Mouse (Mus musculus): ENCODE results near the gene Fam19a1.

The Fam19a1 gene

DNA sequence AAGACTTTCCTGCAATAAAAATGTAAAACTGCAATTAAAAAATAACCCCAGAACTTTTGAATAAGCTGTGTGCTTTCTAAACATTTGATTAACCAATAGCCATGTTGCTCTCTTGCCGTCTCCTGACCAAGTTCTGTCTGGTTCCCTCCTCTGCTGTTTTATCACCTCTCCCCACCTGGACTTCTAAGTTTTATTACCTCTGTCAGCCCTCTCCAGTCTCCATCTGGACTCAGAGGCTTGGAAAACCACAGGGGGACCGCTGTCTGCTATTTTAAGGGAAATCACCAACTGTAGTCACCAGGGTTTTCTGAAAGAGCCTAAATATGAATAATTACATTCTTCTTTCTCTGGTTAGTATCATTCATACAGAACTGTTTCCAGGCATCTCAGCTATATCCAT is 322.6 kb downstream of the Fam19a1 start:
- in situ Hi-C loops (cut with MseI, MboI), result no loop called here

DNA sequence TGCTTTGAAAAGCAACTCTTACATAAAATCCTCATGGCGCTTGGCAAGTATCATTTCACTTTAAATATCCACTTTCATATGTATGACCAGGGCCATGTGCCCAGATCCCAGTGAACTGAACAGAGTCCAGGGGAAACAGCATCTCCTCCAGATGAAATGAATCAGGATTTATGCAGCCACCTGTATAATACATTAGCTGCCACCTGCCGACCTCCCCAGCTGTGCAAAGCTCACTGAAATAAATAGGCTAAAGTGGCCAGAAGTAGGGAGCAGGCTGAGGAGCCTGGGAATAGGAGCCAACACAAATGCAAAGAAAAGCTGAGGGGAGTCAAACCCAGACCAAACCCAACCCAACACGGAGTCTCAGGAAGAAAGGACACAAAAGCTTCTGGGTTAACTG is 324.9 kb downstream of the Fam19a1 start:
- in situ Hi-C loops (cut with MseI, MboI), result no loop called here

DNA sequence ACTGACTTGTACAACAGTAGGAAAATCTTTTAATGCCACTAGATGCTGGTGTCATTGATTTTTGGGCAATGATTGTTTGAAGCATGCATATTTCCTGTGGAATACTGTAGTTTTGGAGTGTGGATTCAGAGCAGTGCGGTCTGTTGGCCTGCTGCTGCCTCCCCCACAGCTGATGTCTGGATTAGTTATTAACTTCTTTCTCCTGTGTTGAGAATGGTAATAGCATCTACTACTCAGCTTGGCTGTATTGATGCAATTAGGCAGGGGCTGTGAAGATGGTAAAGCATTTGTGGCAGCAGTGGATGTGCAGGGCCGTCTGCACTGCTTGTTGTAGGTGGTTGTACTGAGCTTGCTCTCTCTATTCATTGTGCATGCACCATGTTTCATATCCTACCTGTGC is 326.5 kb downstream of the Fam19a1 start:
- in situ Hi-C loops (cut with MseI, MboI), result no loop called here

DNA sequence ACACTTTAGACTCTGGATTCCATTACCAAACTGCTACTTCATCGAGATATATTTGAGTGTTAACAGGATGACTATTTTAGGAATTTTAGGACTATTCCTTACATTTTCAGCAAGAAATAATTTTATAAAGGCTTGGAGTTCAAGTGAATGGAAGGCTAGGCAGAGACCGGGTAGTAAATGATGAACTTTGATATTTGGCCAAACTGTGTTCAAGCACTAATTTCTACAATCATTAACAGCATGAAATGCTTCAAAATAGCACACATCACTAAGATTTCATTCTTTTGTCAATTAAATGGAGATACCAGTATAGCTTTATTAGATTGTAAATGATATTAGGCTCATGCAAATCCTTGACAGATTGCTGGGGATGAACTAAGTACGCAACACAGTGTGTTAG is 329.0 kb downstream of the Fam19a1 start:
- in situ Hi-C loops (cut with MseI, MboI), result no loop called here

DNA sequence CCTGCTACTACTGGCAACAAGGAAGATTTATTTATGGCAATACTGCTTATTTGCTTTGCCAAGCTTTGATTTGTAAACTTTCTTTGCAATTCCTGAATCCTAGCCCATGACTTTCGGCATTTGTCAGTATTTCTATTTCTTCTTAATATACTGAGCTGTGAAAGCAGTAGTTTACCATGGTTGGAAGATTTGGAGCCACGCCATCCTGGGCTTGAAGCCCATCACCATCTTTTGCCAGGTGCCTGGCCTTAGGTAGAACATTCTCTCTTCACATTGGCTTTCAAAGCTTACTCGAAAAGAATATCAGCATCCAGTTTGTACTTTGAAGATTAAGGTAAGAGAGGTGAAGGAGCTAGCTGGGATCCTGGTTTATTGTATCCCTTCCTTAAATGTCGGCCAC is 334.5 kb downstream of the Fam19a1 start:
- in situ Hi-C loops (cut with MseI, MboI), result no loop called here

DNA sequence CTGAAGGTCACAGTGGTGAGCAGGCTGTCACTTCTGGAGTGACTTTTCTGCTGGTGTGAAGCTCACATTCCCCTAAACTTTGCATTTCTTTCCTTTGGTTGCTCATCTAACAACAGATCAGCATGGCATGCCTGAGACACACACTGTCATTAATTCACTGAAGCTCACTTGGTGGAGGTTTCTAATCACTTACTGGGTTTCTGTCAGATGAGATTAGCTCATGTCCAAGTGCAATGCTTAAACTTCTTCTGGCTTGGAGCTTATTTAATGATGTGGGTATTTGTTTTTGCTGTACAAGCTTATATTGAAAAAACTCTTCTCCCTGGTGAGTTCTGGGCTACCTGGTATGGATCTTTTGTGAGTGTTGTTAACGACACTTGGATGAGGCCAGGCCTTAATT is 343.3 kb downstream of the Fam19a1 start:
- in situ Hi-C loops (cut with MseI, MboI), result no loop called here

DNA sequence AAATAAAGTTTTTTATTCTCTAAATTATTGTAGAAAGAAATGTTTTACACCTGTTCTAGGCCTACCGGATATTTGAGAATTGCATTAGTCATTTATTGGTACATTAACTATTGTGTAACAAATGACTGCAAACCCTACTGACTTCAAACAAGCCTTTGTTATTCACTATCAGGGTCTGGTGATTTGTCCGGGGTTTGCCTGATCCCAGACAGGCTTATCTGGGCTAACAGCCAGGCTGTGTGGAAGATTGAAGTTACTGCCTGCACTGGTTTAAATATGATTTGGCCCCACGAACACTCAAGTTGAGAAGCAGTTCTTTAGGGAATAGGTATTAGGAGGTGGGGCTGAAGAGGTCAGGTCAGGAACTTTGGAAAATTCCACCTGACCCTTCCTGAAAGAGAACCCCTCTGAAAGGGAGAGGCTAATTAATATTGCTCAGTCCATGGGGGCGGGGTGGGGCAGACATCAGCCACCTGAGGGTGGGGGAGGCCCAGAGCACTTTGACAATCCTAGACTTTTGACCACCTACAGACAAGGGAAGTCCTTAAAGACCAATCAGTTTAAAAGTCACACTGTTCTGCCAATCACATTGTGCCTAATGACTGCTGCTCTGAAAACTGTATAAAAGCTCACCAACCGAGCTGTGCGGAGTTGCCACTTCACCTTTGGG is 344.8 kb downstream of the Fam19a1 start:
- in situ Hi-C loops (cut with MseI, MboI), result no loop called here

DNA sequence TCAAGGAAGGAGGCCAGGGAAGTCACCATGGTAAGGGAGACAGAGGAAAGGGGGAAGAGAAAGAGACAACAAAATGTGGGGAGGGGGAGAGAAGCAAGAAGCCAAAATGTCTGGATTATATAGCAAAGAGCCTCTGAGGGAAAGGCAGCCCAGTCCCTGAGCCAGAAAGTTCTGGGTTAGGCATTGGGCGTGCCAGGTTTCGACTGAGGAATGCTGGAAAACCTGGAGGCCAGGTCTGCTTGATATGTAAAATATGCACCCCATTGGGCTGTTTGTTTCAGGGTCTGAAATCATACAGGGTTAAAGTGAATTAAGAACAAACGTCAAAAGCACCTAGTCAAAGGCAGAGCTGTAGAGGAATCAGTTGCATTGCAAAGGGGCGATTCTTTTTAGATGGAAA is 346.1 kb downstream of the Fam19a1 start:
- in situ Hi-C loops (cut with MseI, MboI), result no loop called here

DNA sequence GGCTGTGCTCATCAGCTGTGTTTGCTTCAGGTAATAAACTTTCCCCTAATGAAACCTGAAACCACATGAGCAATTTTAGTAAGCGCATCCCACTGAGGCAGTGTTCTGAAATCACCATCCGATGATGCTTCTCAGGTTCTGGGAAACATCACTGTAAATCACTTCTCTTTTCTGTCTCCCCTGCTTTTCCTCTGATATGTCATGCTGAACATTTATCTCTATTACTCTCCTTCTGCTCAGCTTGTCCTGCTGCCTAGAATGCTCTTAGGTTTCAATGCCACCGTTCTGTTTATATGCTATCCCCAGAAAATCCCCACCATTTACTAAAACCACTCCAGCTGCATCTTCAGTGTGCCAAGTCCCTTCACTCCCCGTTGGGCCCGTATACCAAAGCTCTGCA is 386.5 kb downstream of the Fam19a1 start:
- in situ Hi-C loops (cut with MseI, MboI), result no loop called here

DNA sequence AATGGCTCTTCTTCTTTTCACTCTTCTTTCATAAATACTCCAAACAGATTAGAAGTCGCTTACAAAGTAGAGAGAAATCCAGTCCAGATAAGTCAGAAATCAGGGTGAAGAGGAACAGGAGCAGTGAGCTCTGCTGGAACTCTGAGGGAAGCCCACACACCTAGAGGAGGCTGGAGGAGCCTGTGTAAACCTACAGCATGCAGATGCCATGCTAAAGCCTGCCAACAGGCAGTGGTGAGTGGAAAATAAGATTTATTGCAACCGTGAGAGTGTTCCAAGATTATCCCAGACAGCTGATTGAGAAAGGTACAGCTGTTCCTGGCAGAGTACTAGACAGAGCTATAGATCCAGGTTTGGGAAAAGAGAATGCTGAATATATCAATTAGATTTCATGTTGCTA is 428.6 kb downstream of the Fam19a1 start:
- in situ Hi-C loops (cut with MseI, MboI), result no loop called here

DNA sequence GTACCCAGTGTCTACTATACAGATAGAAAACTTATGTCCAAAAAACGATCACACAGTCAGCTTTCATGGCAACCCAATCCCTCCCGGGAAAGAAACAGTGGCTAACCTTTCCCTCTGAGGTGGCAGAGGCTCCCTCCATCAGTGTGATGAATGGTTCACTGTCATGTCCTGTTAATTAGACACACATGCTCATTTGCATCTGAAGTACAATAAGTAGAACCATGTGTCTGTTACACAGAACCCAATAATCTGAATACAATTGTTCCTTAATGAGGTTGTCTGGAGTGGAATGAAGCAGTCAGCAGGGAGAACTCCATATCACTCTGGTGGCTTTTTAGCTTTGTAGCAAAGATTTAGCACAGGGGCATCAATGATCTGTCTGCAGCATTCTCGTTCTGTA is 431.9 kb downstream of the Fam19a1 start:
- in situ Hi-C loops (cut with MseI, MboI), result no loop called here

DNA sequence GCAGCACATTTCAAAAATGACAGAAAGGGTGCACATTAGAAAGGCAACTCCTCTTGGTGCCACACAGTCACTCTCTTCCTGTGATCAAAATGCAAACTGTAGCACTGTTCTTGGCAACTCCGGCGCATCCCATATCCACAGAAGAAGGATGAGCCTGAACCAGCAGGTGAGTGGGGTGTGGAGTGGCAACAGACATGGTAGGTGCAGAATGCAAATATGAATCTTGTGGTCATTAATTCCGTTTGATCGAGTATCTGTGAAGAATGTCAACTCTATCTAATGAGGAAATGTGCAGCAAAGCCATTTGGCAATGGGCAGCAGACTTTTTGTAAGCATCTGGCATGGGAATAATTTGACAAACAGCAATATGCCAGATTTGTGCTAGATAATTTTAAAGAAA is 437.5 kb downstream of the Fam19a1 start:
- in situ Hi-C loops (cut with MseI, MboI), result no loop called here

DNA sequence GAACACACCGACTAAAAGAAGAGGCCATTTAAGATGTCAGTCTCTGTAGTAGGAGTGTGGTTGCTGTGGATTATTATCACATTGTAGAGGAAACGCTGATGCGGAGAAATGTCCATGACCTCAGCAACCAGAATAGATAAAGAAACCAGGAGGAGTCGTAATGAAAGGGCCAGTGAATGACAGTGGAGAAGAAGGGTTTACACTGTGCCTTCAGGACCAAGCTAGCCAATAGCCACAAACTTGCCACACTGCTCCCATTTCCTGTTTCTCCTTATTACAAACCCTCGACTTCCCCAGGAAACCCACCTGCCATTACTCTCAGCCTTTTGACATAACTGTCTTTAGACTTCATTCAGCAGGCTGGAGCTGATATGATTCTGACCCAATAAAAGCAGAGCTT is 465.7 kb downstream of the Fam19a1 start:
- in situ Hi-C loops (cut with MseI, MboI), result no loop called here

DNA sequence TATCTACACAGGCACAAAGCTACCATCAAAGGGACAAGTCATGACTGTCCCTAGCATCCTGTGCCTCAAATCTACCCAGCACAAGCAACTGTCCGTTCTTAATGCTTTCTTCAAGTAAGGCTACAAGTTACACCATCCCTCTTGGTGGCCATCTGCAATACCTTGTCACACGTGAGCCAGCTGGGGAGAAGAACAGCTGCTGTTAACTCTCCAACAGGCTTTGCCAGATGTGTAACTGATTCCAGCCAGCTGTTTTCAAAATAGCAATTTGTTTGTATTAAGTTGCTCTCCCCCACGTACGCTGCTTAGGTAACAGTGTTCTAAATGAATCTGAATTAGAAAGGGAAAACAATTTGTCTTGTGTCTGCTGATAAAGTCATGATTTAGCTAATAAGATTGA is 467.8 kb downstream of the Fam19a1 start:
- in situ Hi-C loops (cut with MseI, MboI), result no loop called here

DNA sequence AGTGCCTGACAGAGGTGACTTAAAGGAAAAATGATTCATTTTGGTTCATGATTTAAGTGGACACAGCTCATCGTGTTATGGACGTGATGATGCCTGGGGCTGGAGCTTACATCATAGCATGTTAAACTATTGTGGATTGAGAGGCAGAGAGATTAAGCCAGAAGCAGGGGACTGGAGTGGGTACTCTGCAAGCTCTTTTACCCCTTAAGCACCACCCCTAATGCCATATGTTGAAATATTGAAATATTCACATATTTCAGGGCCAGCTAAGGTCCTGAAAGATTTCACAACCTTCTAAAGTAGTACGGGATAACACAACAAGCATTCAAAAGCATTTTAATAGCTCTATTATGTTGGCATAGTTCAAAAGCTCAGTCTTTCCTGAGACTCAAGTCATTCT is 468.2 kb downstream of the Fam19a1 start:
- in situ Hi-C loops (cut with MseI, MboI), result no loop called here

DNA sequence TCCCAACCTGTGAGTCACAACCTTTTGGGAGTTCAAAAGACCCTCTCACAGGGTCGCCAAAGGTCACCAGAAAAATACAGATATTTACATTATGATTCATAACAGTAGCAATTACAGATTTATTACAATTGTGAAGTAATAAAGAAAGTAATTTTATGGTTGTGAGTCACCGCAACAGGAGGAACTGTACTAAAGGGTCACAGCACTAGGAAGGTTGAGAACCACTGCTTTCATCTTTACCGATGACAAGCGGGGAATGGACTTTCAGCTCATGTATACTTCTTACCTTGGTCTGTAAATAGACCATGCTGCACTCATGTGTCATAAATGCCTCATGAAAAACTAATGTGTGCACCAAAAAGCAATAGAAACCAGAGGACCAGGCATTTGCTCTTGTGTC is 474.5 kb downstream of the Fam19a1 start:
- in situ Hi-C loops (cut with MseI, MboI), result no loop called here

DNA sequence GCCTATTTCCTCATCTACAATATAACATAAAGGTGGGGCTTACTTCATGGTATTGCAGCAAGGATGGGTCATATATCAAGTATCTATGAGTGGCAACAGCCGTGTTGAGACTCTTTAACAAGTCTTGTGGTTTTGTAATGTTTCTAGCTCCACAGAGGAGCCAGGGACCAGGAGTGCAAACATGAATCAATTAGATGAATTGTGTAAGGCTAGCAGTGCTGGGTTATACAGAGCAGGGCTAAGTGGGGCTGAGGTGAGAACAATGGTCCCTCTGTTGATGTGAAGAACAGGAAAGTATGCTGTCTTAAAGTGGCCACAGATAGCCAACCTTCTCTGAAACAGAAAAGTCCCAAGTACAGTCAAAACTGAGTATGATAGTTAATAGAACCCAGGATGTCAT is 480.1 kb downstream of the Fam19a1 start:
- in situ Hi-C loops (cut with MseI, MboI), result no loop called here

DNA sequence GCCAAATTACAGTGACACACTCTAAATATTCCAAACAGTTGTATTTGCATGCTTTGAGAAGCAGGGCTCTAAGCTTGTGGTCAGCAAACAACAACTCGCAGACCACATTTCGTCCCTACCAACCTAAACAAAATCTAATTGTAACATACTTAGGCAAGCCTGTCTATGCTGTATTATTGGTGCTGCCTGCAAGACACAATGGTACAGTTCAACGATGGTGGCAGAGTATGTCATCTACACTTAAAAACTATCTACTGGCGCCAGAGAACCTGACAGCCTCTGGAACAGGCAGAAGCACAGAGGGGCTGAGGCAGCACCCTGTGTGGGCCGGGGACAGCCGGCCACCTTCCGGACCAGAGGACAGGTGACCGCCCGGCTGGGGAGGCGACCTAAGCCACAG is 482.2 kb downstream of the Fam19a1 start:
- in situ Hi-C loops (cut with MseI, MboI), result no loop called here

DNA sequence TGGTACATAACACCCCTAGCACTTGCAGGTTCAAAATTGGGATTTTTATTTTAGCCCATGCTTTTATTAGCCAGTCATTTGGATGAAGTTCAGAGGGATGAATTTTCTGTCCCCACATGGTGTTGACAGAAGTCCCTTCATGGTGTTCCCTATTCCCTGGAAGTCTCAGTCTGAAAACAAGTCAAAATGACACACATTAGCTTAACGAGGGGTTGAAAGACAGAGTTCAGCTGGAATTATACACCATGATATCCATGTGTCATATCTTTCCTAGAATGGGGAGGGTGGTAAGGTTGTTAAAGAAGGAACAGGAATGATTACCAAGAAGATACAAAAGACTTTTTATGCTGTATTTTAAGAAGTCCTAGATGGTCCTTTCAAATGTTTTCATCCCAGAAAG is 511.2 kb downstream of the Fam19a1 start:
- in situ Hi-C loops (cut with MseI, MboI), result no loop called here

DNA sequence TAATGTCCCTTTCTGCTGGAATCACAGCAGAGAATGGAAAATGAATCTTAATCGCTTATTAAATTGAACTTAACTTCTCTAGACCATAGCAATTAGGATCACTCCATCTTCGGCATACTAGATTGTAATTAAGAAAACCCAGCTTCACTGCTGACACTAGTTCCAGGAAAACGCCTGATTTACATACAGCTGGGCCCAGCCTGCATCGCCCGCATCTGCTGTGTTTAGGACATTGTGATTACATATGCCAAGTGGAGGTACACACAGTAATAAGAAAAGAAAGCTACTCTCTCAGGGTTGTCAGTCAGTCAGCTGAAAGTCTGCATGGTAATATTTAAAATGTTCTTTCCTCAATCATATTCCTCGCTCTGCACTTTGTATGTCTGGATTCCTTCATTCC is 518.6 kb downstream of the Fam19a1 start:
- in situ Hi-C loops (cut with MseI, MboI), result no loop called here

DNA sequence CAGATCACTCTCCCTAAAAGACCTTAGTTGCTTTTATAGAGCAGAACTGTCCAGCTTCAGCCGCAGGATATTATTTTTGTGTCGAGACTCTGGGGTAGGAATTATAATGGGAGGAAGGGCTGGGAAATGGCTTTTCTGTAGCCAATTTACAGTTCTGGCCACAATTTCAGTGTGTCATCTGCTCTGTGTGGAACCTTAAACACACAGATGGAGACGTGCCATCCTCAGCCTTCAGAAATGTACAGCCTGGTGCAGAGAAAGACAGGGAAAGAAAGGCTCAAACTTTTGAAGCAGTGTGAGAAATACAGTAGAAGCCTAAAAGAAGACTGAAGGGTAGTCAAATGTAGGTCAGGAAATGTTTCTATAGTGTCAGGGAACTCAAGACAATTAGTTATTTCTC is 519.3 kb downstream of the Fam19a1 start:
- in situ Hi-C loops (cut with MseI, MboI), result no loop called here

DNA sequence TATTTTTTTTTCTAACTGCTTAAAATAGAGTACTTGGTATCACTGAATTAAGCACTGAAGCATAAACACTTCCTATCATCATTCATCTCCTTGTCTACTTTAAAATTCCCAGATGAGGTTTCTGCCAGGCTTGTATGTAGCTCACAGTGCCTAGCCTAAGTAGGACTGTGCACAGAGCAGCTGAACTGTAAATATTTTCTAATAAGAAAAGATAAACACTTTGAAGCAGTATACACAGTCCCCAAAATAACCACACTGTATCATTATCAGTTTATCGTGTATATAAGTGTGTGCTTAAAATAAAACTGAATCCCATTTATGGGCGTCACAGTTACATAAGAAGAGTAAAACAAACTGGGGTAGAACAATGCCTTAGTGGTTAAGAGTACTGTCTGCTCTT is 522.7 kb downstream of the Fam19a1 start:
- in situ Hi-C loops (cut with MseI, MboI), result no loop called here

DNA sequence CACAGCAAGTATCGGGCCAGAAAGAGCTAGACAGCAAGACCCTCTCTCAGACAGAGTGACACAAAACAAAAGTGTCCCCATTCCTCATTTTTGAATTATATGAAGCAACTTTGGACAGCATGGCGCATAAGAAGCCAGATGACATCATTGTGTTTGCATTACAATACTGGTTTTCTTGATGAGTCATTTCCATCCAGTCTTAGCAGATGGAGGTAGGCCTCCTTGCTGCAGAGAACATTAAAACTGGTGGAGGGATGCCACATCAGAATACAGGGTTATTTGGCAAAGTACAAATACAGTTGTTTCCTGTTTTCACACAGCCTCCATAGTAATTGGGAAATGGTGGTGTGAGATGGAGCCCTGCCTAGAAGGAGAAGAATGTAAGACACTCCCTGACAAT is 535.8 kb downstream of the Fam19a1 start:
- in situ Hi-C loops (cut with MseI, MboI), result no loop called here

DNA sequence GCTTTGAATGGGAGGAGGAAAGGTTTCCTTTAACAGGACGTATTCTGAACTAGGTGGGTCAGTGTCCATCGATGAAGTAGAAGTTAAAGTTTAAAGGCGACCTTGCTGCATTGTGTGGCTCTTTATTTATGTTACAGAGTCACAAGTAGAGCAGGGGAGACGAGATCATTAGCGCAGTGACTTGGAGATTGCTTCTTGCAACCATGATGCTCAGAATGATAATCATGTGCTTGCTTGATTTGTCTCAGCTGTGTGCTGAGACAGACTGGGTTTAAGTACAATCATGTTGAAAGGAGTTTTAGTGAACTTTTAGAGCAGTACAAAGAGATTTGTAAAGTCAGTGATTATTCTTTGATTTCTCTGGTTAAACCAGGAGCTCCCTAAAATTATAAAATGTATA is 536.3 kb downstream of the Fam19a1 start:
- in situ Hi-C loops (cut with MseI, MboI), result no loop called here
